Mouse (Mus musculus): ENCODE measurements around the gene Thop1. TPM values are rescaled to one million over a fixed set of nuclear protein-coding genes. Genes with fewer than 3 reads are reported as not detected.
A peak's percentile ranks its signal among the peaks of the same experiment; 100 is the strongest.

Gene Thop1
- polyA plus RNA-seq, 1 experiment from 2014 or later: 51.7 TPM

DNA sequence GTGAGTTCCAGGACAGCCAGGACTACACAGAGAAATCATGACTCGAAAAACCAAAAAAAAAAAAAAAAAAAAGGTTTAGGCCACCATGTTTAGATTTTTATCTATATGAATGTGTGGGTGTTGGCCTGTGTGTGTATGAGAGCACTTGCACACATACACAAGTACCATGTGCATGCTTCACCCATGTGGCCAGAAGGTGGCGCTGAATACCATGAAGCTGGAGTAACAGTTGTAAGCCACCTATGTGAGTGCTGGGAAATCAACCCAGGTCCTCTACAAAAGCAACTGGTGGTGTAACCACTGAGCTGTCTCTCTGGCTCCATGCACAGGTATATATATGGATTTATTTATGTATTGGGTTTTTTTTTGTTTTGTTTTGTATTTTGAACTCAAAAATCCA is 17.2 kb downstream of the Thop1 start:
- Histone ChIP-seq H3K27ac (no peak overlapping the region), H3K4me1 (0 out of 2 replicates have a peak, but pooled peaks cover 5% of the 10 kb centered on the region), H3K27me3 (no peaks in the 10 kb centered on the region), H3K9ac (no peak overlapping the region), H3K4me2 (no peak overlapping the region), H3K9me3 (no peaks in the 10 kb centered on the region), H3K4me3 (no peak overlapping the region), H3K36me3 (peaks cover 9% of the 10 kb centered on the region)
- 55% methylated on average over 2 of the region's 2 CpGs for WGBS
- ATAC-seq (ENCODE audit: borderline replicate concordance, extremely low read depth, low FRiP score, low TSS enrichment): no peak

DNA sequence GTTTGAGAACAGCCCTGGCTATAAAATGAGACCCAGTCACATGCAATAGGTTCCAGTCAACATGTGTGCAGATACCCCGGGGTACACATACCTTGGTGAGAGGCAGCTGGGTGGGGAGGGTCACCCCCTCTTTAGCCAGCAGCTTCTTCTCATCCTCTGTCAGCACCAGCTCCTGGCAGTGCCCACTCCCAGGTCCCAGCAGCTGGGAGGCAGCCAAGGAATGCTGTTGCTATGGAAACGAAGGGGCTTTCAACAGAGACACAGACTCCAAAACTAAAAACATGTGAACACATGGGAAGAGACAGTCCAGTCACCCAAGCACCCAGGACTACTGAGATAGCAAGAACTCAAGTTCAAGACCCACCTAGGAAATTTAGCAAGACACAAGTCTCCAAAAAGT is 19.4 kb downstream of the Thop1 start:
- WGBS: 49% methylated on average over 2 of the region's 2 CpGs
- H3K9me3 ChIP-seq: no peaks in the 10 kb centered on the region
- H3K36me3 ChIP-seq: no peaks in the 10 kb centered on the region
- no peak overlapping the region for H3K4me2 ChIP-seq
- H3K4me3 ChIP-seq: no peak overlapping the region
- H3K27me3 ChIP-seq: no peaks in the 10 kb centered on the region
- H3K4me1 ChIP-seq: 0 out of 2 replicates have a peak, but pooled peaks cover 5% of the 10 kb centered on the region
- no peak overlapping the region for H3K27ac ChIP-seq
- H3K9ac ChIP-seq: no peak overlapping the region
- no peak for ATAC-seq (ENCODE audit: borderline replicate concordance, extremely low read depth, low FRiP score, low TSS enrichment)

DNA sequence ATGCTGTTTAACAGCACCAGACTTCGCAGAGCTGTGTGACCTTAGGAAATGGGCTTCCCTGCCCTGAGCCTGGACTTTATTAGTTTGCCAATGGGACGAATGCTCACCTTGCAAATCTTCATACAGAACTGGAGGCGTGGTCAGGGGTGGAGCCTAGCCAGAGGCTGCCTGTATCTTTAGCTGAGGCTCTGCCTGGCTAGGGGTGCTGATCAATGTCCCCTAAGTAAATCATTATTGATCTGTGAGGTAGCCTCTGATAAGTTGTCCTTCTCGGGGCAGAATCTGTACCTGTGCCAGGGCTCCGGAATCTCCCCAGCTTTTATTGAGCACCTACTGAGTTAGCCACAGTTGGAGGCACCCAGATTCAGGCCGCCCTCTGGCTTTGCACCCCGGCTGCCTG is 20.8 kb downstream of the Thop1 start:
- Histone ChIP-seq H3K9ac (no peak overlapping the region), H3K27ac (no peak overlapping the region), H3K4me3 (no peak overlapping the region), H3K4me1 (0 out of 2 replicates have a peak, but pooled peaks cover 5% of the 10 kb centered on the region), H3K36me3 (no peaks in the 10 kb centered on the region), H3K4me2 (no peak overlapping the region), H3K9me3 (no peaks in the 10 kb centered on the region), H3K27me3 (no peaks in the 10 kb centered on the region)
- WGBS: 67% methylated on average over 7 of the region's 7 CpGs
- ATAC-seq (ENCODE audit: borderline replicate concordance, extremely low read depth, low FRiP score, low TSS enrichment): no peak

DNA sequence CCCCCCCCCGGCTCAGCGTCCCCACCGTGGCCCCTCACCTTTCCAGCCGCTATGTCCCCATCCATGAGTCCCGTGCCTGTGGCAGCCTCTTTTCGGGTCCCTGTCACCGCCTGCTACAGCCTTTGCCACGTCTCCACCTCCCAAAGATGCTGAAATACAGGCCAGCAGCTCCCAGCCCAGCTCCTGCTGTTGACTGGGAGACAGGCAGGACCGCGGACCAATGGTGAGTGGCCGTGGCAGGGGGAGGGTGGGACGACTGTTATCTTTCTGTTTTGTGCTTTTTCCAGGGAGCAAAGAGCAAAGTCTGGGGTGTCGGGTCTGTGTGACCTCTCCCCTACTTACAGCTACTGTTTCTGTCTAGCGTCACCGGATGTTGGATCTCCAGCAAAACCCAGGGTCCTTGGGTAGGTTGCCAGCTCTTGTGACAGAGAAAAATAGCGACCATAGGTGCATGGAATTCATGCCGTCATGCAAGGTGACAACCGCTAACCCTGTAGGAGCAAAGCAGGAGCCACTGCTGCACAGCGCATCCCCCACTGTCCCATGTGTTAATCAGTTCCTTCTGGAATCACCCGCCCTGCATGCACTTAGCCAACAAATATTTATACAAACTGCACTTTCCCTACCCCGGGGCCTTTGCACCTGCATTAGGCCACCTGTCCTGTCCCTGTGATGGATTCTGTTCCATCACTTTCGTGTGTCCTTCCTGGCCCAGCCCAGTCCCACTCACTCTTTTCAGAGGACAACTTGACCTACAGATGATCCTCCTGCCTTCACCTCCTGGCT is 22.8 kb downstream of the Thop1 start:
- Histone ChIP-seq H3K27ac (no peak overlapping the region), H3K4me2 (no peak overlapping the region), H3K4me3 (no peak overlapping the region), H3K27me3 (no peaks in the 10 kb centered on the region), H3K36me3 (no peaks in the 10 kb centered on the region), H3K9me3 (peaks cover 2% of the 10 kb centered on the region; the same call in 1 of the 2 replicates), H3K9ac (no peak overlapping the region), H3K4me1 (0 out of 2 replicates have a peak, but pooled peaks cover 5% of the 10 kb centered on the region)
- 46% methylated on average over 22 of the region's 22 CpGs for WGBS
- no peak for ATAC-seq (ENCODE audit: borderline replicate concordance, extremely low read depth, low FRiP score, low TSS enrichment)

DNA sequence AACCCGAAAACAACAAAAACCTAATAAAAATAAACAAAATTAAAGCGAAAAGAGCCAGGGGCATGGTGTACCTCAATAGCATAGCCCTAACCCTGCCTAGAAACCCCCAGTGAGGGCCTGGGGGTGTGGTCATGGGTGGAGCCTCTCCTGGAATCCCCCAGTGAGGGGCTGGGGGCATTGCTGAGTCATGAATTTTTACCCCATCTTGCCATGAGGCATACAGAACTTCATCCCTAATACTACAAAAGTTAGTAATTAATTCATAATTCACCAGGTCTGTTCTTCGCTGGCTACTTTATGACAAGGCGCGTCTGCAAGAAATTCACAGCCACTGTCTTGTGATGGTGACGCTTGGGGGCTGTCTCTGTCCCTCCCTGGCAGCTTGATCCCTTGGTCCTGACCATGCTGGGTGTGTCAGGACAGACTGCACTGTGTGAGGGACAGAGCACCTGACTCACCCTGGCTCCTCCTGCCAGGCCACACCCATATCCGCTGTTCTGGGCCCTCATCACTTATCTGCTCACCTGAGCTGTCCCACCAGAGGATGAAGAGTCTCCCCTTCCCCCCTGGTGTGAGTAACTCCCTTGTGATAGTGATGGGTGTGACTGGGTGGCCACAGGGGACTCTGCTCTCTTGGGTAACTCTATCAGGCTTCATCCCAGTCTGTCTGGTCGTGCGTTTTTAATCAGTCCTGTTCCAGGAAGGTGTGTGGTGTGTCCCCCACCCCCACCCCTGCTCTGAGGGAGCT is 25.3 kb downstream of the Thop1 start:
- H3K4me3 ChIP-seq: no peak overlapping the region
- WGBS: 46% methylated on average over 9 of the region's 9 CpGs
- no peak; the same call in 1 of the 2 replicates for ATAC-seq (ENCODE audit: borderline replicate concordance, extremely low read depth, low FRiP score, low TSS enrichment)
- H3K27ac ChIP-seq: no peak overlapping the region
- H3K4me2 ChIP-seq: no peak overlapping the region
- H3K36me3 ChIP-seq: no peaks in the 10 kb centered on the region
- peaks cover 2% of the 10 kb centered on the region; the same call in 1 of the 2 replicates for H3K9me3 ChIP-seq
- no peak overlapping the region for H3K9ac ChIP-seq
- no peaks in the 10 kb centered on the region for H3K27me3 ChIP-seq
- H3K4me1 ChIP-seq: no peaks in the 10 kb centered on the region

DNA sequence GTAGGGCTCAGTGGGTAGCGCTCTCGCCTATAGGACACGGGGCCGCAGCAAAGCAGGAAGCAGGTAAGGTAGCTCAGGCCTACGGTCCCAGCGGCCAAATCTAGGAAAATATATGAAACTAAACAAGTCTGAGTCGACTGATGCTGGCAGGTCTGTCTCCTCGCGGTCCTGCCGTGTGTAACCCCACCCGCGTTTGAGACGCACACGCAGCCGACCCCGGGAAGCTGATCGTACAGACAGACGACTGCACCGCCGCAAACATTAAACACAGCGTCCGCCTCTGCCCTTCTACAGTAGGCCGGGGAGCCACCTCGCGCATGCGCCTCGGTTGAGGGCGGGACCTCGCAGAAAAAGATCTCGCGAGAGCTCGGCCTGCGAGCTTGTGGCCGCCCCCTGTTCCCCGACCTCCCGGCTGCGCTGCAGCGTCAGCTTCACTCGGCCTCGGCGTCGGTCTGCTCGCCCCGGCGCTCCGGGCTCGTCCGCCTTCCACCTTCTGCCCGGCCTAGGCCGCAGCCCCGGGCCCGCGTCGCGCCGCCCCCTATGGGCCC is 35.8 kb downstream of the Thop1 start, which contains the start of gene Map2k2:
Gene Map2k2, plus strand, starts transcription at position 351 of the 548 bp plus-strand sequence.
- Histone ChIP-seq H3K27ac (peak within 1 kb of the TSS; percentile 100), H3K4me2 (peak within 1 kb of the TSS; percentile 86), H3K27me3 (no peaks in the 10 kb centered on the region), H3K9me3 (no peaks in the 10 kb centered on the region), H3K36me3 (peaks cover 26% of the 10 kb centered on the region), H3K4me1 (peaks cover 18% of the 10 kb centered on the region), H3K9ac (peak within 1 kb of the TSS; percentile 100), H3K4me3 (peak within 1 kb of the TSS; percentile 99)
- ATAC-seq (ENCODE audit: borderline replicate concordance, extremely low read depth, low FRiP score, low TSS enrichment): peak; percentile 95
- under 1% methylated on average over 56 of the region's 56 CpGs for WGBS

DNA sequence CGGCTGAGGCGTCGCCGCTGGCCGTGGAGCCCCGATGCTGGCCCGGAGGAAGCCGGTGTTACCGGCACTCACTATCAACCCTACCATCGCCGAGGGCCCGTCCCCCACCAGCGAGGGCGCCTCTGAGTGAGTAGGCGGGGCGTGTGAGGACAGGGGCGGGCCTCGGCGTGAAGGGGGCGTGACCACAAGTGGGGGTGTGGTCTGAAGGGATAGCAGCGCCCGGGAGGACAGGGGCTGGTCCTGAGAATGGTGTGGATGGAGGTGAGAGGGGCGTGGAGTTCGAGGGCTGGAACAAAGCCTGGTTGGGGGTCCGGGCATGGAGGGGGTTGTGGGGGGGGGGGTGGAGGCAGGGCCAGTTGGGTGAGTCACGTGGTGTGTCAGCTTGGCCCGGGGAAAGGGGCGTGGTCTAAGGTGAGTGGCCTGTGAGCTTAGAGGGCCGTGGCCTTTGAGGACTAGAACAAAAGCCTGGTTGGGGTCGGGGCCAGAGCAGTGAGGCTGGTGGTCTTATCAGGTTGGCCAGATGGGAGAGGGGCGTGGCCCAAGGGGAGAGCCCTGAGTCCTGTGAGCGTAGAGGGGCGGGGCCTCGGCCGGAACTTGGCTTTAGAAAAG is 36.4 kb downstream of the Thop1 start:
- WGBS: under 1% methylated on average over 35 of the region's 35 CpGs

DNA sequence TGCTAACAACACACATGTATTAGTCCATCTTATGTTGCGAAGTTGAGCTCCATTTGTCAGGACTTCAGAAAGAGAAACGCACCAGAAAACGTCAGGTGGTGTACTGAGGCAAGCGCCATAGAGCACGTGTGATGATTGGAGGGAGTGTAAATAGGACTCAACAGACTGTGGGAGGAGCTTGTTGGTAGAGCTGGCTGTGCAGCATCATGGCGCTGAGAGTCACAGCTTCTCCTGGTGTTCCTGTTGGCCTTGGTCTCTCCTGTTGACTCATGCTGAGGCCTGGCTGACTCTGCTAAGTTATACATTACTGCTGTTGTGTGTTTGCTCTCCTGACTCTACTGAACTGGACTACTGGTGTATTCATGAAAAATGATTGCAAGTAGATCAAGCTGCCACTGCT is 43.1 kb downstream of the Thop1 start:
- ATAC-seq (ENCODE audit: borderline replicate concordance, extremely low read depth, low FRiP score, low TSS enrichment): no peak
- no peaks in the 10 kb centered on the region for H3K4me1 ChIP-seq
- no peak overlapping the region for H3K27ac ChIP-seq
- H3K9me3 ChIP-seq: no peaks in the 10 kb centered on the region
- no peak overlapping the region for H3K4me3 ChIP-seq
- H3K9ac ChIP-seq: no peak overlapping the region
- H3K4me2 ChIP-seq: no peak overlapping the region
- H3K36me3 ChIP-seq: peaks cover 86% of the 10 kb centered on the region
- H3K27me3 ChIP-seq: no peaks in the 10 kb centered on the region
- WGBS: 90% methylated on average over 6 of the region's 6 CpGs

More for the DNA sequence above, 36.4 kb downstream of the Thop1 start:
- Histone ChIP-seq H3K27me3 (no peaks in the 10 kb centered on the region), H3K4me3 (peak overlapping the region; percentile 99), H3K9ac (peak overlapping the region; percentile 100), H3K4me2 (peak overlapping the region; percentile 86), H3K27ac (peak overlapping the region; percentile 100), H3K4me1 (peaks cover 18% of the 10 kb centered on the region), H3K36me3 (peaks cover 32% of the 10 kb centered on the region), H3K9me3 (no peaks in the 10 kb centered on the region)
- ATAC-seq (ENCODE audit: borderline replicate concordance, extremely low read depth, low FRiP score, low TSS enrichment): peak; percentile 87

DNA sequence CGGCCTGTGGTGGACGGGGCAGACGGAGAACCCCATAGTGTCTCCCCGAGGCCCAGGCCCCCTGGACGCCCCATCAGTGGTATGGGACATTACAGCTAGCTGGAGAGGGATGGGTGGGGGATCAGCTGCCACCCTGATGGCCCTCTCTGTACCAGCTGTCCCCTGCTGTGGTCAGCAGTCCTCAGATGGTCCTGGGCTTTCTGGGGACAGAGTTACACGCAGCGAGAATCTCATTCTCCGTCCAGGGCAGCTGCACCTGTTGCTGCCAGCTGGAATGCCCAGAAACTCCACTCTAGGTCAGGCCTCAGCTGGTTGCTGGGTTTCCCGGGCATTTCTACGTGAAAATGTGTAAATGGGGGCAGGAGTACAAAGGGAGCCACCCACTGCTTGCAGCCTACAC is 49.8 kb downstream of the Thop1 start:
- Histone ChIP-seq H3K27ac (no peak overlapping the region), H3K9ac (no peak overlapping the region), H3K27me3 (no peaks in the 10 kb centered on the region), H3K9me3 (no peaks in the 10 kb centered on the region), H3K4me1 (no peaks in the 10 kb centered on the region), H3K4me3 (no peak overlapping the region), H3K36me3 (peaks cover 85% of the 10 kb centered on the region), H3K4me2 (no peak overlapping the region)
- 92% methylated on average over 10 of the region's 10 CpGs for WGBS
- no peak for ATAC-seq (ENCODE audit: borderline replicate concordance, extremely low read depth, low FRiP score, low TSS enrichment)

DNA sequence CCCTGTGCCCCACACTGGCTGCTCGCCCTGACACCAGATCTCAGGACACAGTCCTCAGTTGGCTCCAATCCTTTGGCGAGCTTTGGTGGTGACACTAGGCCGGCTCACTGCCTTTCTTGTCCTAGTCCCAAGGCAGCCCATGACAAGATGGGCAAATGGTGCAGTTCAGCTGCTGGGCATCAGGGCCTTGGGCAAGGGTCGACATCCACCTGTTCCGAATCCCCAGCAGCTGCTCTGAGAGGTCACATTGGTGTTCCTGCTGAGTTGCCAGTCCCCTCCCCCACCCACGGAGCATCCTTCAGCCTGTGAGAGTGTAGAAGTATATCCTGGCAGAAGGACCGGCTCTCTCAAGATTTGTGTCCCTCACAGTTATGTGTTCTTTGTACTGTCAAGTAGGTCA is 50.8 kb downstream of the Thop1 start:
- Histone ChIP-seq H3K27me3 (no peaks in the 10 kb centered on the region), H3K4me2 (no peak overlapping the region), H3K9ac (no peak overlapping the region), H3K4me1 (no peaks in the 10 kb centered on the region), H3K27ac (no peak overlapping the region), H3K36me3 (peaks cover 75% of the 10 kb centered on the region), H3K4me3 (no peak overlapping the region), H3K9me3 (no peaks in the 10 kb centered on the region)
- WGBS: 77% methylated on average over 7 of the region's 7 CpGs
- no peak for ATAC-seq (ENCODE audit: borderline replicate concordance, extremely low read depth, low FRiP score, low TSS enrichment)

DNA sequence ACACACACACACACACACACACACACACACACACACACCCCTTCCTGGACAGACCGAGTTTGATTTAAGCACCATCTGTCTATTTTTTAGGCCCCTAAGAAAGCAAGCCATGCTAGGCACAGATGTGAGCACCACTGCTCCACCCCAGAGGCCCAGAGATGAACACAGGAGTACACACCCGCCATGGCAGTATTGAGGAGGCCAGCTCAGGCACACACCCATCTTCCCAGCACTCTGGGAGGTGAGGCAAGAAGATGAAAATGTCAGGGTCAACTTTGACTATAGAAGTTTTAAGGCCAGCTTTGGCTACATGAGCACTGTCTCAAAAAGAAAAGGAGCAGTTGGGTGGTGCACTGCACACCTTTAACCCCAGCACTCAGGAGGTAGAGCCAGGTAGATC is 53.1 kb downstream of the Thop1 start:
- 79% methylated on average over 2 of the region's 2 CpGs for WGBS
- Histone ChIP-seq H3K27ac (no peak overlapping the region), H3K9ac (no peak overlapping the region), H3K9me3 (no peaks in the 10 kb centered on the region), H3K4me2 (no peak overlapping the region), H3K27me3 (no peaks in the 10 kb centered on the region), H3K36me3 (peaks cover 60% of the 10 kb centered on the region), H3K4me3 (no peak overlapping the region), H3K4me1 (peaks cover 7% of the 10 kb centered on the region)
- no peak for ATAC-seq (ENCODE audit: borderline replicate concordance, extremely low read depth, low FRiP score, low TSS enrichment)

Data from lung, embryonic 15.5 days (tissue).